Mouse (Mus musculus) CD4-positive helper T cell, adult 2 months (primary cell): Measurements from ENCODE around the gene Adam26b.
"Not testable (repeated sequence)": the region's sequence is repeated elsewhere in the genome, so short reads cannot be mapped to it uniquely, and the experiment has no call there.

Experiments
- DNase-seq: peaks from one replicate; pipeline ENCODE4 v3.0.0-alpha.2; 2012; ENCODE audit warnings: low read depth, missing footprints, low spot score

Adam26b gene

DNA sequence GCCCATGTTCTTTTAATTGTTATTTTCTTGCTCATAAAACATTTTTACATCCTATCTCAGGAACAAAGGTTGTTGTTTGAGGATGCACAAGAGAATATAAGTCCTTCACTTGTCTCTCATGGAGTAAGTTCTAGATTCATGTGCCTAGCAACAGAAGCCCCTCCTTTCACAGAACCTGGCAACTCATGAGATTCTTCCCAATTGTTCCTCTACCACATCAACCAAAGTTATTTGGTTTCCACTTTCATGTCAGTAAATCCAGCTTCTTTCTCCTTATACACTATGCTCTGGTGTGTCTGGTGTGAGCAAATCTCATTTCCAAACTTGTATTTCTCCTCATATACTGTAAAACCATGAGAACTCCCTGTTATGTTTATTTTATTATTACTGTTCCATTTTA lies at the start of gene Adam26b:
Gene Adam26b, minus strand, starts transcription at position 101 of the 400 bp plus-strand sequence.
- not testable (repeated sequence) for DNase-seq

DNA sequence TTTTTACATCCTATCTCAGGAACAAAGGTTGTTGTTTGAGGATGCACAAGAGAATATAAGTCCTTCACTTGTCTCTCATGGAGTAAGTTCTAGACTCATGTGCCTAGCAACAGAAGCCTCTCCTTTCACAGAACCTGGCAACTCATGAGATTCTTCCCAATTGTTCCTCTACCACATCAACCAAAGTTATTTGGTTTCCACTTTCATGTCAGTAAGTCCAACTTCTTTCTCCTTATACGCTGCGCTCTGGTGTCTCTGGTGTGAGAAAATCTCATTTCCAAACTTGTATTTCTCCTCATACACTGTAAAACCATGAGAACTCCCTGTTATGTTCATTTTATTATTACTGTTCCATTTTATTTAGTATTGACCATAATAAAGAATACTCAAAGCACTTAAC lies 48.7 kb upstream of the Adam26b start, which contains the start of gene Adam26a:
Gene Adam26a, minus strand, starts transcription at position 101 of the 400 bp plus-strand sequence.
- not testable (repeated sequence) for DNase-seq
